Mouse (Mus musculus): ENCODE data around the gene Fam234b. TPM values are rescaled to one million over a fixed set of nuclear protein-coding genes. Genes with fewer than 3 reads are reported as not detected.

Gene Fam234b
- polyA plus RNA-seq (2015; fragmentation: Nextera tagmentation; extraction: Ambion mirVana) = 8.0 and 8.4 TPM in 2 replicates

DNA sequence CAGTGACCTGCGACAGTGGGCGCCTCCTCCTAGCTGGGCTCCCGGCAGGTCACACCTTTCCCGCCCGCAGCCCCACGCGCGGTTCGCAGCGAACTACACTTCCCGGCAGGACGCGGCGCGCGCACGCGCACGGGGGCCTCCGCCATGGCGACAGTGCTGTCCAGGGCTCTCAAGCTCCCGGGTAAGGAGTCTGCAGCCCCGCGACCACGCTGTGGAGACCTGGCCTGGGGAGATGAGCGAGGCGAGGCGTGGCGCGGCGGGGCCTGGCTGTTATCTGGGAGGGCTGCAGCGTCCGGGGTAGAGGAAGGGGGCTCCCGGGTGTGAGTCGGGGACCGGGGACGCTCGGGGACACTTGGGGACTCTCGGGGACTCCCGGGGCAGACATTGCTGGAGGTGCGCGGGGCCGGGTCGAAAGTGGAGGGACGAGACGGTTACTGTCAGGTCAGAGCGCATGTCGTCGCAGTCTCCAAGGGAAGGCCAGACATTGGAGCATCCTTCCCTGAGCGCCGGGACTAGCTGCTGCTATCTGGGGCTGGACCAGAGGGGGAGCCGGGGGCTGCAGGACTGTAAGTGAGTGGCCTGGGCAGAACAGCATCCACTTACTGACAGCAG lies at the start of gene Fam234b, which contains the start of gene Hebp1:
Fam234b (plus strand) TSS at position 57 of the 612 bp plus-strand sequence.
Hebp1 (minus strand) TSS at position 102 of the 612 bp plus-strand sequence.
- peaks cover 4% of the 10 kb centered on the region; the same call in 1 of the 2 replicates for H3K27me3 ChIP-seq (replicated peaks)
- peak; percentile 86 for ATAC-seq (ENCODE audit: extremely low read depth, insufficient number of reproducible peaks, low FRiP score, low TSS enrichment)
- H3K36me3 ChIP-seq = no peaks in the 10 kb centered on the region
- H3K4me2 ChIP-seq = peak within 1 kb of the TSS; percentile 94
- under 1% methylated on average over 52 of the region's 52 CpGs for WGBS
- peak within 1 kb of the TSS; percentile 90 for H3K9ac ChIP-seq
- peak within 1 kb of the TSS; percentile 48 for H3K27ac ChIP-seq (replicated peaks)
- H3K9me3 ChIP-seq = no peaks in the 10 kb centered on the region
- peaks cover 26% of the 10 kb centered on the region for H3K4me1 ChIP-seq
- peak within 1 kb of the TSS; percentile 94 for H3K4me3 ChIP-seq

DNA sequence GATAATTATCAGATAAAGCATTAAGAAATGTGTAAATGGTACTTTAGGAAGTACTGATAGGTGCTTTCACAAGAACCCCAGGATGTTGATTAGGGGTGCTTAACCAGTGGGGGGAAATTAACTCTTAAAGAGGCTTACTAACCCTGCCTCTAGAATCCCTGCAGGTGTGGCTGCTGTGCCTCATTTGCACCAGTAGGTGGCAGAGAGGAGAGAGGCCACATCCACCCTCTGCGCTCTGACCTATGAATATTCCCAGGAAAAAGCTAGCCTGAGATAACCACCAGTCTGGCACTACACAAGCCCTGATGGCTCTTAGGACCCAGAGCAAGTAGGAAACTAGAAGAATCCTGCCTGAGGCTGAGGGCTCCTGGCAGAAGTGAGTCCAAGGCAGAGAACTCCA lies 49.3 kb upstream of the Fam234b start:
- no peak for ATAC-seq (ENCODE audit: extremely low read depth, insufficient number of reproducible peaks, low FRiP score, low TSS enrichment)
- 48% methylated on average over 1 of the region's 1 CpGs for WGBS
- H3K27ac ChIP-seq (replicated peaks) = no peak overlapping the region
- H3K4me1 ChIP-seq = no peaks in the 10 kb centered on the region
- H3K4me2 ChIP-seq = no peak overlapping the region
- peaks cover 29% of the 10 kb centered on the region for H3K36me3 ChIP-seq
- H3K4me3 ChIP-seq = no peak overlapping the region
- no peak overlapping the region for H3K9ac ChIP-seq
- no peaks in the 10 kb centered on the region for H3K9me3 ChIP-seq
- 0 out of 2 replicates have a peak, but pooled peaks cover 4% of the 10 kb centered on the region for H3K27me3 ChIP-seq (replicated peaks)

- Histone ChIP-seq H3K36me3 (peaks cover 32% of the 10 kb centered on the region), H3K4me3 (no peak overlapping the region), H3K4me2 (no peak overlapping the region), H3K9me3 (no peaks in the 10 kb centered on the region), H3K27me3 (replicated peaks) (0 out of 2 replicates have a peak, but pooled peaks cover 4% of the 10 kb centered on the region), H3K4me1 (no peaks in the 10 kb centered on the region), H3K9ac (no peak overlapping the region), H3K27ac (replicated peaks) (no peak overlapping the region)
- WGBS = 78% methylated on average over 4 of the region's 4 CpGs
- ATAC-seq (ENCODE audit: extremely low read depth, insufficient number of reproducible peaks, low FRiP score, low TSS enrichment) = no peak
Measured at GRCm38 (mm10) chr6:135149175-135149574, 48.6 kb upstream of the Fam234b start.

DNA sequence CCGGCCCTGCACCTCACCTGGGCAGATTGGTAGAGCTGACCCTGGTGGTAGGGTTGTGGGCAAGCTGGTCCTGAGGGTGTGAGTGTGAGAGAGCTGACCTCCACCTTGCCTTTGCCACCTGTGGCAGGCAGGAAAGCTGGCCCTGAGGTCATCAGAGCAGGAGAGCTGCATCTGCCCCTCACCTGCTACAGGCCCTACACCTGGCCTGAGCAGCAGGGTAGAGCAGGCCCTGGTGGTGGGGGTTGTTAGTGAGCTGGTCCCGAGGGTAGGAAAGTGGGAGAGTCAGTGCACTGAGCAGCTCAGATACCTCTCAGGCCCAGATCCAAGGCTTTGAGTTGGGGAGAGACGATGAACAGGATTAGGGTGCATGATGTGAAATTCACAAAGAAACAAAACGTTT lies 48.1 kb upstream of the Fam234b start:
- no peak overlapping the region for H3K4me2 ChIP-seq
- no peak overlapping the region for H3K4me3 ChIP-seq
- no peak overlapping the region for H3K9ac ChIP-seq
- 77% methylated on average over 4 of the region's 4 CpGs for WGBS
- H3K27ac ChIP-seq (replicated peaks) = no peak overlapping the region
- no peak for ATAC-seq (ENCODE audit: extremely low read depth, insufficient number of reproducible peaks, low FRiP score, low TSS enrichment)
- peaks cover 32% of the 10 kb centered on the region for H3K36me3 ChIP-seq
- no peaks in the 10 kb centered on the region for H3K9me3 ChIP-seq
- 0 out of 2 replicates have a peak, but pooled peaks cover 4% of the 10 kb centered on the region for H3K27me3 ChIP-seq (replicated peaks)
- H3K4me1 ChIP-seq = no peaks in the 10 kb centered on the region

- Histone ChIP-seq H3K4me3 (no peak overlapping the region), H3K27ac (replicated peaks) (no peak overlapping the region), H3K4me2 (no peak overlapping the region), H3K27me3 (replicated peaks) (0 out of 2 replicates have a peak, but pooled peaks cover 4% of the 10 kb centered on the region), H3K4me1 (no peaks in the 10 kb centered on the region), H3K9me3 (no peaks in the 10 kb centered on the region), H3K36me3 (peaks cover 32% of the 10 kb centered on the region), H3K9ac (no peak overlapping the region)
- 28% methylated on average over 5 of the region's 5 CpGs for WGBS
- no peak for ATAC-seq (ENCODE audit: extremely low read depth, insufficient number of reproducible peaks, low FRiP score, low TSS enrichment)
Measured at GRCm38 (mm10) chr6:135150311-135150710, 47.5 kb upstream of the Fam234b start.

DNA sequence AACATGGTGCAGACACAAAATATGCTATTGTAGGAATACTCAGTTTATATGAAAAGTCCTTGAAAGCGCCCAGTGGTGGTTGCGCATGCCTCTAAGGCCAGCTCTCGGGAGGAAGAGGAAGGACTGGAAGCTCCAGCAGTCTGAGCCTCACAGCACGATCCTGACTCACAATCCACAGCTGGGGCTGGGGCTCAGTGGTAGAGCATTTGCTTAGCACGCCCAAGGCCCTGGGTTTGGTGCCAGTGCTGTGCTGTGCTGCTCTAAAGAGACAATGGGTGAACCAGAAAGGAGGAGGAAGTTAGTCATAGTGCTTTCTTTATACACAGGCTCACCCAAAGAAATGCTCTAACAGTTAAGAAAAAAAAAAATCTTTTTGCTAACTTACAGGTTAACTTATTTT lies 44.1 kb upstream of the Fam234b start:
- Histone ChIP-seq H3K27ac (replicated peaks) (no peak overlapping the region), H3K9me3 (no peaks in the 10 kb centered on the region), H3K27me3 (replicated peaks) (0 out of 2 replicates have a peak, but pooled peaks cover 4% of the 10 kb centered on the region), H3K4me3 (no peak overlapping the region), H3K36me3 (peaks cover 26% of the 10 kb centered on the region), H3K4me1 (peaks cover 18% of the 10 kb centered on the region), H3K4me2 (no peak overlapping the region), H3K9ac (no peak overlapping the region)
- 83% methylated on average over 5 of the region's 5 CpGs for WGBS
- no peak for ATAC-seq (ENCODE audit: extremely low read depth, insufficient number of reproducible peaks, low FRiP score, low TSS enrichment)

- Histone ChIP-seq H3K36me3 (peaks cover 20% of the 10 kb centered on the region), H3K9me3 (no peaks in the 10 kb centered on the region), H3K27me3 (replicated peaks) (no peaks in the 10 kb centered on the region), H3K4me1 (peaks cover 18% of the 10 kb centered on the region), H3K4me2 (no peak overlapping the region; the same call in 1 of the 2 replicates), H3K27ac (replicated peaks) (no peak overlapping the region), H3K4me3 (no peak overlapping the region), H3K9ac (no peak overlapping the region)
- no peak for ATAC-seq (ENCODE audit: extremely low read depth, insufficient number of reproducible peaks, low FRiP score, low TSS enrichment)
- 52% methylated on average over 8 of the region's 8 CpGs for whole genome bisulfite sequencing
Measured at GRCm38 (mm10) chr6:135156597-135156996, 41.2 kb upstream of the Fam234b start.

- Histone ChIP-seq H3K9me3 (no peaks in the 10 kb centered on the region), H3K27me3 (replicated peaks) (no peaks in the 10 kb centered on the region), H3K9ac (no peak overlapping the region), H3K4me2 (no peak overlapping the region), H3K27ac (replicated peaks) (no peak overlapping the region), H3K4me3 (no peak overlapping the region), H3K4me1 (peaks cover 18% of the 10 kb centered on the region), H3K36me3 (peaks cover 13% of the 10 kb centered on the region)
- no peak for ATAC-seq (ENCODE audit: extremely low read depth, insufficient number of reproducible peaks, low FRiP score, low TSS enrichment)
- WGBS = 36% methylated on average over 4 of the region's 4 CpGs
Measured at GRCm38 (mm10) chr6:135157496-135157895, 40.3 kb upstream of the Fam234b start.

- H3K4me2 ChIP-seq = no peak overlapping the region
- H3K36me3 ChIP-seq = peaks cover 3% of the 10 kb centered on the region; the same call in 1 of the 2 replicates
- H3K27ac ChIP-seq (replicated peaks) = no peak overlapping the region
- H3K4me1 ChIP-seq = peaks cover 28% of the 10 kb centered on the region
- H3K9me3 ChIP-seq = no peaks in the 10 kb centered on the region
- ATAC-seq (ENCODE audit: extremely low read depth, insufficient number of reproducible peaks, low FRiP score, low TSS enrichment) = no peak
- H3K27me3 ChIP-seq (replicated peaks) = no peaks in the 10 kb centered on the region
- 57% methylated on average over 4 of the region's 4 CpGs for WGBS
- H3K4me3 ChIP-seq = no peak overlapping the region
- no peak overlapping the region for H3K9ac ChIP-seq
Measured at GRCm38 (mm10) chr6:135158509-135158908, 39.3 kb upstream of the Fam234b start.

DNA sequence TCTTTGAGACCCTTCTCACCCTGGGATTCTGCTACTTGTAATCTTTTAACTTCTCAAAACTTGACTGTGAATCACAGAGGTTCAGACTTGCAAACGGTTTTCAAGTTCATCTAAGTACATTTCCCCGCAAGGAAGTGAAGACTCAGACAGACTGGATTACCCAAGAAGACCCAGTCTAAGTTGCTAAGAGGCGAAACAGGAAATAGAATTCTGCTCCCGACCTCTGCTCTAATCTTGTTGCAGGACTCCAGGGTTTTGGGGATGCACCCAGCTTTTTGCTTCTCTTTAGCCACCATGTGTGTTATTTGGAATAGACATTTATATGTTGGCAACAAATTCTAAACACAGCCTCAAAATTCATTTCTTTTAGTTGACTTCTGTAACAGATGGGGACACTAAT lies 36.4 kb upstream of the Fam234b start:
- H3K4me2 ChIP-seq = no peak overlapping the region
- no peak for ATAC-seq (ENCODE audit: extremely low read depth, insufficient number of reproducible peaks, low FRiP score, low TSS enrichment)
- 0 out of 2 replicates have a peak, but pooled peaks cover 2% of the 10 kb centered on the region for H3K36me3 ChIP-seq
- H3K27ac ChIP-seq (replicated peaks) = no peak overlapping the region
- WGBS = 60% methylated on average over 4 of the region's 4 CpGs
- no peaks in the 10 kb centered on the region for H3K27me3 ChIP-seq (replicated peaks)
- no peaks in the 10 kb centered on the region for H3K9me3 ChIP-seq
- no peak overlapping the region for H3K4me3 ChIP-seq
- no peak overlapping the region for H3K9ac ChIP-seq
- peaks cover 32% of the 10 kb centered on the region for H3K4me1 ChIP-seq

DNA sequence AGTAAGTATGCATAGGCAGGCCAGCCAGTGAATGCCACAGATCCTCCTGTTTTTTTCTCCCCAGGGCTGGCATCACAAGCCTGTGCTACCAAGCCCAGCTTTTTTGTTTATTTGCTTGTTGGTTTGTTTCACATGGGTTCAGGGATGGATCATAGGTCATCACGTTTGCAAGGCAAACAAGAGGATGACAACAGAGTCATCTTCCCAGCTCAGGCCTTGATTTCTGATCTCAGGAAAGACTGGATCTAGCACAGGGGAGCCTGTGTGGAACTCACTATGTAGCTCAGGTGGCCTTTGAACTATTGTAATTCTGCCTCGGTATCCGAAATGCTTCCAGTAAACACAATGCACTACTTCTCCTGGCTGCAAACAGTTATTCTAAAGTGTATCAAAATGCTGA lies 35.5 kb upstream of the Fam234b start:
- Histone ChIP-seq H3K27me3 (replicated peaks) (no peaks in the 10 kb centered on the region), H3K9ac (no peak overlapping the region), H3K4me3 (no peak overlapping the region), H3K4me2 (no peak overlapping the region), H3K36me3 (0 out of 2 replicates have a peak, but pooled peaks cover 2% of the 10 kb centered on the region), H3K9me3 (no peaks in the 10 kb centered on the region), H3K27ac (replicated peaks) (no peak overlapping the region), H3K4me1 (peaks cover 30% of the 10 kb centered on the region)
- no peak for ATAC-seq (ENCODE audit: extremely low read depth, insufficient number of reproducible peaks, low FRiP score, low TSS enrichment)
- WGBS = 76% methylated on average over 3 of the region's 3 CpGs

GRCm38 (mm10) chr6:135162861-135163260 lies 34.9 kb upstream of the Fam234b start:
- WGBS = 46% methylated on average over 4 of the region's 4 CpGs
- Histone ChIP-seq H3K27ac (replicated peaks) (peak overlapping the region; percentile 67), H3K27me3 (replicated peaks) (no peaks in the 10 kb centered on the region), H3K9me3 (no peaks in the 10 kb centered on the region), H3K9ac (no peak overlapping the region), H3K4me2 (no peak overlapping the region), H3K4me3 (no peak overlapping the region), H3K36me3 (0 out of 2 replicates have a peak, but pooled peaks cover 2% of the 10 kb centered on the region), H3K4me1 (peaks cover 26% of the 10 kb centered on the region)
- no peak for ATAC-seq (ENCODE audit: extremely low read depth, insufficient number of reproducible peaks, low FRiP score, low TSS enrichment)
